Mouse (Mus musculus) erythroblast, embryonic 14.5 days (primary cell): ENCODE results near the gene Zdhhc7. TPM values are rescaled to one million over a fixed set of nuclear protein-coding genes. Genes with fewer than 3 reads are reported as not detected.

Experiments
- H3K27me3 ChIP-seq: 2 replicates; pipeline ENCODE4 v1.6.1; 2012; ENCODE audit warnings: inconsistent platforms; ENCODE audit not compliant: control insufficient read depth
- H3K36me3 ChIP-seq: 2 replicates; pipeline ENCODE4 v1.6.1; 2012; ENCODE audit warnings: mild to moderate bottlenecking, inconsistent platforms; ENCODE audit not compliant: control insufficient read depth
- H3K4me1 ChIP-seq: 2 replicates; pipeline ENCODE4 v1.6.1; 2012; ENCODE audit warnings: inconsistent platforms; ENCODE audit not compliant: control insufficient read depth
- H3K4me3 ChIP-seq: replicated peaks from 2 replicates; pipeline ENCODE3; 2012; ENCODE audit warnings: moderate library complexity, mild to moderate bottlenecking, inconsistent platforms
- H3K9me3 ChIP-seq: 2 replicates; pipeline ENCODE4 v1.6.1; 2012; ENCODE audit warnings: low read length, inconsistent platforms, mixed read lengths; ENCODE audit not compliant: control insufficient read depth
- GATA1 ChIP-seq: IDR thresholded peaks from 2 replicates; pipeline ENCODE4 v1.6.1; 2012; ENCODE audit warnings: low read length, inconsistent platforms, mixed read lengths
- TAL1 ChIP-seq: IDR thresholded peaks from 3 replicates; pipeline ENCODE4 v1.6.1; 2012; ENCODE audit warnings: low read length, inconsistent platforms, mixed read lengths
- polyA plus RNA-seq: library from polyadenylated mRNA; stranded (reverse); fragments of >175 nt; gene quantifications from 2 replicates; pipeline ENCODE4 v1.2.3, GENCODE M21; 2012

Gene Zdhhc7
- polyA plus RNA-seq, 1 experiment = 1.8 TPM

DNA sequence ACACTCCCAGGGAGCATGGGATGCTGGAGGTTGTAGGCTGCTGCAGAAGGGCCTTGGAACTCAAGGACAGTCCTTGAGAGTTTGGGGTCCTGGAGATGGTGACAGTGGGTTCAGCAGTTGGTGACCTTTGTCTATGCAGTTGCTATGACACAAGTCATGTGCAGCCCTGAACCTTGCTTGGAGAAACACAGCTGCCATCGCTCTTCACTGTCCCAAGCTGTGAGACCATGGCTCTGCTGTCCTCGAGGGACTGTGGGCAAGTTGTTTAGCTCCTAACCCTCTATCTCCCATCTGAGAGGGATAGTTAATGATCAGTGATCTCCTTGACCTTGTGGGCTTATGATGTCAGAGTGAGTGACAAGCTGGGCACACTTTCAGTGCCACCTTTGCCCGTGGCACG is 64.7 kb downstream of the Zdhhc7 start:
- H3K4me3 ChIP-seq = no peak overlapping the region
- no peaks in the 10 kb centered on the region for H3K9me3 ChIP-seq
- H3K36me3 ChIP-seq = no peaks in the 10 kb centered on the region
- no peak for TF ChIP-seq GATA1
- TF ChIP-seq TAL1 = no peak
- H3K4me1 ChIP-seq = no peaks in the 10 kb centered on the region
- no peaks in the 10 kb centered on the region for H3K27me3 ChIP-seq

GRCm38 (mm10) chr8:120036111-120036510 is 65.2 kb downstream of the Zdhhc7 start:
- Histone ChIP-seq H3K36me3 (no peaks in the 10 kb centered on the region), H3K27me3 (no peaks in the 10 kb centered on the region), H3K4me1 (no peaks in the 10 kb centered on the region), H3K9me3 (no peaks in the 10 kb centered on the region), H3K4me3 (no peak overlapping the region)
- no peak for TF ChIP-seq GATA1
- TF ChIP-seq TAL1 = no peak

DNA sequence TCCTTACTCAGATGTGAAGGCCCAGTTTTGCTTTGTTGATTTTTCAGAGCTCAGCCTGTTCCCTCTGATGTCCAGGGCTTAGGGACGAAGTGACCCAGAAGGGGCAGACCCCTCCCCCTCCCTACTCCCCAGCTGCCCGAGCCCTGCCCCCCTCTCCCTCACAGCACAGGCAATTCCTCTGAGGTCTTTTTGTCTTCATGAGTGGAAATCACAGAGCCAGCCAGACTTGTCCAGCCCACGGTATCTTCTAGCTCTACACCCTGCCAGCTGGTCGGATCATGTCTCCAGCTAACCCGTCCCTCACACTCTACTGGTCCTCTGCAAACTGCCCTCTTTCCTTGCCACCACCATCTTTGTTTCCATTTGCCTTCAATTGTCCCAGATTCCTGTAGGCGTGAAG is 66.8 kb downstream of the Zdhhc7 start:
- Histone ChIP-seq H3K9me3 (no peaks in the 10 kb centered on the region), H3K4me1 (no peaks in the 10 kb centered on the region), H3K4me3 (no peak overlapping the region), H3K36me3 (no peaks in the 10 kb centered on the region), H3K27me3 (no peaks in the 10 kb centered on the region)
- no peak for TF ChIP-seq TAL1
- TF ChIP-seq GATA1 = no peak

DNA sequence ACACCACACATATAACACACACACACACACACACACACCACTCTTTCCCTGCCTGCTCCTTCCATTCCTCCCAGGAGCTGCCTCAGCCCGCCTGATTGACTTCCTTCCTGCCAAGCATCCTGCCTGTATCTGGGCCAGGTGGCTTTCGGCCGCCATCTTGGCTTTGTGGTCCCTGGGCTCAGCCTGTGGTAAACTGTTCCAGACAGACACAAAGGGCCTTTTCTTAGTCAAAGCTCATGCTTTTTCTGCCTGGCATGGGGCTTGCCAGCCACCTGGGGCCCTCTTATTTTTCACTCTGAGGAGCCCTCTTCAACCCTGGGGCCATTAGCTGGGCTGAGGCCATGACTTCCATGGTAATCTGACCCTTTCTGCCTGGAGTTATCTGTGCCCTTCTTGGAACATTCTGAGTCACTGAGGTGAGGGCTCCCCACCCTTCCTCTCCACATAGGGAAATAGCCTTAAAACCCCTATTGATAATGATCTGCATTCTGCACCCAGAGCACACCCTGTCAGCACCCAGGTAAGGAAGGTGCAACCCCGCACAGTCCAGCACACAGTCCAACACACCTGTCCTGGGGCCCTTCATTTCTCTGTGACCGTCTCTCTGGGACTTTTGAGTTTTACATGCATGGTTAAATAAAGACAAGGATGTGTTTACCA is 68.6 kb downstream of the Zdhhc7 start:
- Histone ChIP-seq H3K36me3 (no peaks in the 10 kb centered on the region), H3K4me1 (no peaks in the 10 kb centered on the region), H3K27me3 (no peaks in the 10 kb centered on the region), H3K4me3 (no peak overlapping the region), H3K9me3 (no peaks in the 10 kb centered on the region)
- TF ChIP-seq GATA1 (no peak), TAL1 (no peak)

Other genes with a start within 250 kb of the Zdhhc7 start
- 0.02 and 0.12 TPM in 2 replicates for gene Klhl36, start 239.2 kb downstream of the Zdhhc7 start, polyA plus RNA-seq
- 7.6 and 8.3 TPM in 2 replicates for gene Usp10, start 191.1 kb downstream of the Zdhhc7 start, polyA plus RNA-seq
- 0.36 TPM in 1 of 2 replicates, not detected in the other for gene Gm20388, start 190.6 kb downstream of the Zdhhc7 start, polyA plus RNA-seq
- not detected in 2 replicates for gene Crispld2, start 109.0 kb downstream of the Zdhhc7 start, polyA plus RNA-seq
- 0.01 TPM in 2 replicates for gene 6430548M08Rik, start 12.7 kb upstream of the Zdhhc7 start, polyA plus RNA-seq
- not detected in 2 replicates for gene Fam92b, start 76.0 kb upstream of the Zdhhc7 start, polyA plus RNA-seq
- 15.5 and 17.1 TPM in 2 replicates for gene Gse1, start 127.0 kb upstream of the Zdhhc7 start, polyA plus RNA-seq